Mouse (Mus musculus): Measurements from ENCODE around the gene Col6a1. TPM values are rescaled to one million over a fixed set of nuclear protein-coding genes. Genes with fewer than 3 reads are reported as not detected.
"Not testable (repeated sequence)": the region's sequence is repeated elsewhere in the genome, so short reads cannot be mapped to it uniquely, and the experiment has no call there.

Gene Col6a1
- polyA plus RNA-seq (2012; rRNA removed), result 203 and 218 TPM in 2 replicates

GRCm38 (mm10) chr10:76725682-76726285, at the start of gene Col6a1:
Gene Col6a1, minus strand, starts transcription at chr10:76726168.
- peak within 1 kb of the TSS; percentile 64 for H3K4me3 ChIP-seq (replicated peaks; ENCODE audit: extremely low read depth, low read depth, low read length)
- no peaks in the 10 kb centered on the region; the same call in 1 of the 2 replicates for H3K4me1 ChIP-seq (ENCODE audit: control insufficient read depth, insufficient read depth, low read length)
- no peak for DNase-seq
- no peak for TF ChIP-seq CTCF (IDR thresholded peaks at IDR 0.05; ENCODE audit: insufficient read depth, low read length)
- TF ChIP-seq POLR2A (IDR thresholded peaks at IDR 0.05; ENCODE audit: borderline replicate concordance, extremely low read depth, low read depth, low read length), result peak; percentile 58; the same call in 1 of the 2 replicates
- WGBS, result 21% methylated on average over 9 of the region's 9 CpGs

- TF ChIP-seq CTCF (IDR thresholded peaks at IDR 0.05; ENCODE audit: insufficient read depth, low read length) (no peak), POLR2A (IDR thresholded peaks at IDR 0.05; ENCODE audit: borderline replicate concordance, extremely low read depth, low read depth, low read length) (no peak)
- Histone ChIP-seq H3K4me3 (replicated peaks; ENCODE audit: extremely low read depth, low read depth, low read length) (no peak overlapping the region), H3K4me1 (ENCODE audit: control insufficient read depth, insufficient read depth, low read length) (no peaks in the 10 kb centered on the region)
- no peak for DNase-seq
- 90% methylated on average over 3 of the region's 3 CpGs for WGBS
Observed at GRCm38 (mm10) chr10:76771624-76772023, 45.7 kb upstream of the Col6a1 start.

- no peak for DNase-seq
- WGBS, result 71% methylated on average over 5 of the region's 5 CpGs
- H3K4me1 ChIP-seq (ENCODE audit: control insufficient read depth, insufficient read depth, low read length), result no peaks in the 10 kb centered on the region
- TF ChIP-seq CTCF (IDR thresholded peaks at IDR 0.05; ENCODE audit: insufficient read depth, low read length) (no peak), POLR2A (IDR thresholded peaks at IDR 0.05; ENCODE audit: borderline replicate concordance, extremely low read depth, low read depth, low read length) (no peak)
- H3K4me3 ChIP-seq (replicated peaks; ENCODE audit: extremely low read depth, low read depth, low read length), result no peak overlapping the region
Observed at GRCm38 (mm10) chr10:76771086-76771485, 45.1 kb upstream of the Col6a1 start.

- no peak for DNase-seq
- 92% methylated on average over 6 of the region's 6 CpGs for WGBS
- TF ChIP-seq CTCF (IDR thresholded peaks at IDR 0.05; ENCODE audit: insufficient read depth, low read length) (no peak), POLR2A (IDR thresholded peaks at IDR 0.05; ENCODE audit: borderline replicate concordance, extremely low read depth, low read depth, low read length) (no peak)
Observed at GRCm38 (mm10) chr10:76769581-76769980, 43.6 kb upstream of the Col6a1 start.

GRCm38 (mm10) chr10:76766196-76766595, 40.2 kb upstream of the Col6a1 start:
- H3K4me1 ChIP-seq (ENCODE audit: control insufficient read depth, insufficient read depth, low read length), result no peaks in the 10 kb centered on the region
- 100% methylated on average over 1 of the region's 1 CpGs for WGBS
- no peak for DNase-seq
- no peak overlapping the region for H3K4me3 ChIP-seq (replicated peaks; ENCODE audit: extremely low read depth, low read depth, low read length)
- TF ChIP-seq CTCF (IDR thresholded peaks at IDR 0.05; ENCODE audit: insufficient read depth, low read length) (no peak), POLR2A (IDR thresholded peaks at IDR 0.05; ENCODE audit: borderline replicate concordance, extremely low read depth, low read depth, low read length) (no peak)

More at GRCm38 (mm10) chr10:76769581-76769980, 43.6 kb upstream of the Col6a1 start:
- no peak overlapping the region for H3K4me3 ChIP-seq (replicated peaks; ENCODE audit: extremely low read depth, low read depth, low read length)
- H3K4me1 ChIP-seq (ENCODE audit: control insufficient read depth, insufficient read depth, low read length), result no peaks in the 10 kb centered on the region

- no peak overlapping the region for H3K4me3 ChIP-seq (replicated peaks; ENCODE audit: extremely low read depth, low read depth, low read length)
- DNase-seq, result no peak
- no peaks in the 10 kb centered on the region for H3K4me1 ChIP-seq (ENCODE audit: control insufficient read depth, insufficient read depth, low read length)
- WGBS, result 92% methylated on average over 4 of the region's 4 CpGs
- TF ChIP-seq CTCF (IDR thresholded peaks at IDR 0.05; ENCODE audit: insufficient read depth, low read length) (no peak), POLR2A (IDR thresholded peaks at IDR 0.05; ENCODE audit: borderline replicate concordance, extremely low read depth, low read depth, low read length) (no peak)
Observed at GRCm38 (mm10) chr10:76764927-76765326, 39.0 kb upstream of the Col6a1 start.

- no peak for TF ChIP-seq CTCF (IDR thresholded peaks at IDR 0.05; ENCODE audit: insufficient read depth, low read length)
- TF ChIP-seq POLR2A (IDR thresholded peaks at IDR 0.05; ENCODE audit: borderline replicate concordance, extremely low read depth, low read depth, low read length), result no peak
- Histone ChIP-seq H3K4me1 (ENCODE audit: control insufficient read depth, insufficient read depth, low read length) (no peaks in the 10 kb centered on the region), H3K4me3 (replicated peaks; ENCODE audit: extremely low read depth, low read depth, low read length) (no peak overlapping the region)
- WGBS, result 92% methylated on average over 12 of the region's 12 CpGs
- no peak for DNase-seq
Observed at GRCm38 (mm10) chr10:76763016-76763415, 37.0 kb upstream of the Col6a1 start.

GRCm38 (mm10) chr10:76762411-76762810, 36.4 kb upstream of the Col6a1 start:
- TF ChIP-seq POLR2A (IDR thresholded peaks at IDR 0.05; ENCODE audit: borderline replicate concordance, extremely low read depth, low read depth, low read length), result no peak
- TF ChIP-seq CTCF (IDR thresholded peaks at IDR 0.05; ENCODE audit: insufficient read depth, low read length), result no peak
- no peaks in the 10 kb centered on the region for H3K4me1 ChIP-seq (ENCODE audit: control insufficient read depth, insufficient read depth, low read length)
- WGBS, result 85% methylated on average over 7 of the region's 7 CpGs
- DNase-seq, result no peak
- no peak overlapping the region for H3K4me3 ChIP-seq (replicated peaks; ENCODE audit: extremely low read depth, low read depth, low read length)

- H3K4me3 ChIP-seq (replicated peaks; ENCODE audit: extremely low read depth, low read depth, low read length), result no peak overlapping the region
- no peaks in the 10 kb centered on the region for H3K4me1 ChIP-seq (ENCODE audit: control insufficient read depth, insufficient read depth, low read length)
- WGBS, result 85% methylated on average over 5 of the region's 5 CpGs
- TF ChIP-seq POLR2A (IDR thresholded peaks at IDR 0.05; ENCODE audit: borderline replicate concordance, extremely low read depth, low read depth, low read length) (no peak), CTCF (IDR thresholded peaks at IDR 0.05; ENCODE audit: insufficient read depth, low read length) (no peak)
- no peak for DNase-seq
Observed at GRCm38 (mm10) chr10:76759878-76760277, 33.9 kb upstream of the Col6a1 start.

- Histone ChIP-seq H3K4me1 (ENCODE audit: control insufficient read depth, insufficient read depth, low read length) (no peaks in the 10 kb centered on the region), H3K4me3 (replicated peaks; ENCODE audit: extremely low read depth, low read depth, low read length) (no peak overlapping the region)
- no peak for DNase-seq
- no peak for TF ChIP-seq POLR2A (IDR thresholded peaks at IDR 0.05; ENCODE audit: borderline replicate concordance, extremely low read depth, low read depth, low read length)
- no peak for TF ChIP-seq CTCF (IDR thresholded peaks at IDR 0.05; ENCODE audit: insufficient read depth, low read length)
- WGBS, result 77% methylated on average over 3 of the region's 3 CpGs
Observed at GRCm38 (mm10) chr10:76753640-76754039, 27.7 kb upstream of the Col6a1 start.

GRCm38 (mm10) chr10:76744267-76744666, 18.3 kb upstream of the Col6a1 start:
- not testable (repeated sequence) for H3K4me3 ChIP-seq (replicated peaks; ENCODE audit: extremely low read depth, low read depth, low read length); H3K4me1 ChIP-seq (ENCODE audit: control insufficient read depth, insufficient read depth, low read length); DNase-seq
- WGBS, result 33% methylated on average over 11 of the region's 11 CpGs

Measured in lung, adult 2 months (tissue).